Mouse (Mus musculus) cortical plate, adult 2 months (tissue): ENCODE measurements around the gene Aldoc. TPM values are rescaled to one million over a fixed set of nuclear protein-coding genes. Genes with fewer than 3 reads are reported as not detected.

Experiments
- H3K27ac ChIP-seq: fragments of 200-500 bp; 2 replicates; pipeline ENCODE4 v1.5.1; 2012; ENCODE audit warnings: low read length, control low read depth, inconsistent platforms; ENCODE audit not compliant: insufficient read depth
- H3K4me1 ChIP-seq: fragments of 200-500 bp; 2 replicates; pipeline ENCODE4 v1.6.1; 2011; ENCODE audit warnings: low read length; ENCODE audit not compliant: control insufficient read depth, insufficient read depth
- H3K4me3 ChIP-seq: fragments of 200-500 bp; 2 replicates; pipeline ENCODE4 v1.5.1; 2011; ENCODE audit warnings: mild to moderate bottlenecking, low read length, control low read depth; ENCODE audit not compliant: insufficient read depth
- CTCF ChIP-seq: fragments of 200-500 bp; IDR thresholded peaks from 2 replicates; pipeline ENCODE4 v1.5.1; 2011; ENCODE audit warnings: mild to moderate bottlenecking, control low read depth, low read length; ENCODE audit not compliant: insufficient read depth; ENCODE audit errors: extremely low read depth
- POLR2A ChIP-seq: fragments of 200-500 bp; IDR thresholded peaks from 2 replicates; pipeline ENCODE4 v1.6.1; 2011; ENCODE audit warnings: mild to moderate bottlenecking, low read length, control low read depth; ENCODE audit not compliant: insufficient read depth; ENCODE audit errors: extremely low read depth
- polyA plus RNA-seq: library from polyadenylated mRNA; depleted of rRNA; stranded (reverse); fragments of >200 nt; gene quantifications from 2 replicates; pipeline ENCODE4 v1.2.3, GENCODE M21; 2012; rRNA removed

Gene Aldoc
- polyA plus RNA-seq, 1 experiment = 1,659 TPM

- TF ChIP-seq POLR2A (no peak), CTCF (no peak)
- no peaks in the 10 kb centered on the region for H3K4me1 ChIP-seq
- no peak overlapping the region for H3K27ac ChIP-seq
- H3K4me3 ChIP-seq = no peak overlapping the region
Measured at GRCm38 (mm10) chr11:78371711-78372110, 48.9 kb downstream of the Aldoc start.

- Histone ChIP-seq H3K27ac (no peak overlapping the region), H3K4me3 (no peak overlapping the region), H3K4me1 (no peaks in the 10 kb centered on the region)
- TF ChIP-seq POLR2A (no peak), CTCF (no peak)
Measured at GRCm38 (mm10) chr11:78372166-78372565, 49.4 kb downstream of the Aldoc start.

- no peak for TF ChIP-seq POLR2A
- no peak for TF ChIP-seq CTCF
- Histone ChIP-seq H3K4me3 (no peak overlapping the region), H3K4me1 (no peaks in the 10 kb centered on the region)
Measured at GRCm38 (mm10) chr11:78372610-78373009, 49.8 kb downstream of the Aldoc start.

GRCm38 (mm10) chr11:78374147-78374546 lies 51.4 kb downstream of the Aldoc start:
- Histone ChIP-seq H3K4me1 (no peaks in the 10 kb centered on the region), H3K27ac (no peak overlapping the region), H3K4me3 (no peak overlapping the region)
- TF ChIP-seq CTCF (no peak), POLR2A (no peak)

More at GRCm38 (mm10) chr11:78372610-78373009, 49.8 kb downstream of the Aldoc start:
- no peak overlapping the region for H3K27ac ChIP-seq

Other genes with a start within 250 kb of the Aldoc start
- 26.0 and 26.1 TPM in 2 replicates for gene Eral1, start 242.6 kb upstream of the Aldoc start, polyA plus RNA-seq
- 19.1 and 19.5 TPM in 2 replicates for gene Fam222b, start 228.3 kb upstream of the Aldoc start, polyA plus RNA-seq
- gene Traf4, start 157.4 kb upstream of the Aldoc start, polyA plus RNA-seq = 17.1 and 19.6 TPM in 2 replicates
- gene Nek8, start 146.3 kb upstream of the Aldoc start, polyA plus RNA-seq = 5.4 and 6.2 TPM in 2 replicates
- 83.0 and 84.4 TPM in 2 replicates for gene Tlcd1, start 146.3 kb upstream of the Aldoc start, polyA plus RNA-seq
- 1,200 and 1,274 TPM in 2 replicates for gene Rpl23a, start 139.4 kb upstream of the Aldoc start, polyA plus RNA-seq
- gene Rab34, start 134.5 kb upstream of the Aldoc start, polyA plus RNA-seq = 46.6 and 56.0 TPM in 2 replicates
- gene Proca1, start 129.6 kb upstream of the Aldoc start, polyA plus RNA-seq = 6.2 TPM in 2 replicates
- gene Sdf2, start 77.2 kb upstream of the Aldoc start, polyA plus RNA-seq = 111 and 115 TPM in 2 replicates
- 39.9 and 40.1 TPM in 2 replicates for gene Supt6, start 77.0 kb upstream of the Aldoc start, polyA plus RNA-seq
- 101 and 103 TPM in 2 replicates for gene 2610507B11Rik, start 61.2 kb upstream of the Aldoc start, polyA plus RNA-seq
- 31.8 and 39.1 TPM in 2 replicates for gene BC030499, start 32.1 kb upstream of the Aldoc start, polyA plus RNA-seq
- gene Spag5, start 21.4 kb upstream of the Aldoc start, polyA plus RNA-seq = 29.6 and 35.1 TPM in 2 replicates
- 69.3 and 77.3 TPM in 2 replicates for gene Pigs, start 5.4 kb downstream of the Aldoc start, polyA plus RNA-seq
- 65.3 and 68.4 TPM in 2 replicates for gene Unc119, start 20.5 kb downstream of the Aldoc start, polyA plus RNA-seq
- gene Foxn1, start 63.6 kb downstream of the Aldoc start, polyA plus RNA-seq = 0.02 TPM in 2 replicates
- 0.04 TPM in 1 of 2 replicates, not detected in the other for gene Slc13a2, start 99.2 kb downstream of the Aldoc start, polyA plus RNA-seq
- gene Slc46a1, start 142.7 kb downstream of the Aldoc start, polyA plus RNA-seq = 13.6 and 14.7 TPM in 2 replicates
- 26.2 and 27.0 TPM in 2 replicates for gene Sarm1, start 174.8 kb downstream of the Aldoc start, polyA plus RNA-seq
- 159 and 182 TPM in 2 replicates for gene Vtn, start 176.1 kb downstream of the Aldoc start, polyA plus RNA-seq
- 3.3 and 4.3 TPM in 2 replicates for gene Sebox, start 180.5 kb downstream of the Aldoc start, polyA plus RNA-seq
- 57.8 and 62.4 TPM in 2 replicates for gene Tmem199, start 189.2 kb downstream of the Aldoc start, polyA plus RNA-seq
- gene Poldip2, start 189.2 kb downstream of the Aldoc start, polyA plus RNA-seq = 113 and 127 TPM in 2 replicates
- 38.2 and 38.9 TPM in 2 replicates for gene Tnfaip1, start 213.4 kb downstream of the Aldoc start, polyA plus RNA-seq
- gene Ift20, start 213.4 kb downstream of the Aldoc start, polyA plus RNA-seq = 100 and 101 TPM in 2 replicates
- gene Tmem97, start 227.8 kb downstream of the Aldoc start, polyA plus RNA-seq = 17.8 and 20.8 TPM in 2 replicates